Mouse (Mus musculus) liver, adult (tissue): ENCODE data around the gene Lyzl4.

Experiments used
- GATA4 ChIP-seq: IDR thresholded peaks from 2 replicates; pipeline ENCODE4 v1.6.1; 2014; ENCODE audit warnings: mild to moderate bottlenecking, low read length; ENCODE audit not compliant: insufficient replicate concordance

The Lyzl4 gene

GRCm38 (mm10) chr9:121594771-121595170 is 47.1 kb downstream of the Lyzl4 start:
- TF ChIP-seq GATA4, result no peak

GRCm38 (mm10) chr9:121592948-121593550 is 48.8 kb downstream of the Lyzl4 start:
- TF ChIP-seq GATA4, result no peak

- no peak for TF ChIP-seq GATA4
Observed at GRCm38 (mm10) chr9:121589533-121589932, 52.4 kb downstream of the Lyzl4 start.

GRCm38 (mm10) chr9:121574380-121574779 is 67.5 kb downstream of the Lyzl4 start:
- no peak for TF ChIP-seq GATA4

- TF ChIP-seq GATA4, result no peak
Observed at GRCm38 (mm10) chr9:121568451-121568850, 73.4 kb downstream of the Lyzl4 start.

- peak; percentile 44; the same call in 1 of the 2 replicates for TF ChIP-seq GATA4
Observed at GRCm38 (mm10) chr9:121566387-121566786, 75.5 kb downstream of the Lyzl4 start.

GRCm38 (mm10) chr9:121563276-121563675 is 78.6 kb downstream of the Lyzl4 start:
- TF ChIP-seq GATA4, result no peak

GRCm38 (mm10) chr9:121560515-121560914 is 81.4 kb downstream of the Lyzl4 start:
- TF ChIP-seq GATA4, result no peak

- TF ChIP-seq GATA4, result no peak
Observed at GRCm38 (mm10) chr9:121558167-121558566, 83.7 kb downstream of the Lyzl4 start.

GRCm38 (mm10) chr9:121556913-121557312 is 85.0 kb downstream of the Lyzl4 start:
- TF ChIP-seq GATA4, result no peak

- no peak for TF ChIP-seq GATA4
Observed at GRCm38 (mm10) chr9:121555395-121556000, 86.4 kb downstream of the Lyzl4 start.

- no peak for TF ChIP-seq GATA4
Observed at GRCm38 (mm10) chr9:121553643-121554042, 88.3 kb downstream of the Lyzl4 start.

- TF ChIP-seq GATA4, result no peak
Observed at GRCm38 (mm10) chr9:121550327-121550771, 91.5 kb downstream of the Lyzl4 start.

GRCm38 (mm10) chr9:121549444-121549843 is 92.5 kb downstream of the Lyzl4 start:
- no peak for TF ChIP-seq GATA4

GRCm38 (mm10) chr9:121549010-121549409 is 92.9 kb downstream of the Lyzl4 start:
- TF ChIP-seq GATA4, result no peak

GRCm38 (mm10) chr9:121547431-121547830 is 94.5 kb downstream of the Lyzl4 start:
- no peak for TF ChIP-seq GATA4

- no peak for TF ChIP-seq GATA4
Observed at GRCm38 (mm10) chr9:121541530-121541929, 100.4 kb downstream of the Lyzl4 start.
